Comparison of ENCODE assay signal across 8 mouse cellular contexts in genomic region chr2:71528014-71528713, GRCm38 (mm10). TPM values are rescaled to one million over a fixed set of nuclear protein-coding genes. Genes with fewer than 3 reads are reported as not detected.
A peak's percentile ranks its signal among the peaks of the same experiment; 100 is the strongest.
DNase-seq lines count a peak whose midpoint lies in the region; ATAC-seq lines count a peak whose summit lies in the region.

Dlx1 (plus strand) TSS chr2:71528113.

- no peak for ATAC-seq in heart, embryonic 11.5 days (replicated peaks; ENCODE audit: insufficient number of reproducible peaks, low FRiP score, low TSS enrichment)
- ATAC-seq in forebrain, embryonic 16.5 days = peak; percentile 64
- no peak for ATAC-seq in CD4-positive, CD25-positive, alpha-beta regulatory T cell, adult 4 months

- no peak for DNase-seq in heart, postnatal 14 days
- DNase-seq in ES-CJ7 (ENCODE audit: low read depth, low spot score) = peak; percentile 46
- no peak for DNase-seq in left cerebral cortex, postnatal 36 days (ENCODE audit: low spot score in 2 of 2)
- peak; percentile 54 for DNase-seq in retina, embryonic 14.5 days (ENCODE audit: low spot score)
- DNase-seq in cerebellum, adult 9-10 months = no peak

- H3K4me3 ChIP-seq in heart, embryonic 11.5 days (ENCODE audit: low read depth, low read length) = peak within 1 kb of the TSS; percentile 55
- peak within 1 kb of the TSS; percentile 55 for H3K4me3 ChIP-seq in forebrain, embryonic 16.5 days (replicated peaks; ENCODE audit: low read length)

- no peak within 1 kb of the TSS for H3K27ac ChIP-seq in heart, embryonic 11.5 days (ENCODE audit: low read depth, low read length)
- H3K27ac ChIP-seq in forebrain, embryonic 16.5 days (ENCODE audit: low read length) = peak within 1 kb of the TSS; percentile 97

- H3K4me1 ChIP-seq in heart, embryonic 11.5 days (ENCODE audit: control insufficient read depth, insufficient read depth, low read length) = peaks cover 16% of the 10 kb centered on the region
- H3K4me1 ChIP-seq in forebrain, embryonic 16.5 days (replicated peaks; ENCODE audit: control insufficient read depth, insufficient read depth, low read length) = peaks cover 22% of the 10 kb centered on the region

- peaks cover 95% of the 10 kb centered on the region for H3K27me3 ChIP-seq in heart, embryonic 11.5 days (ENCODE audit: control insufficient read depth, insufficient read depth, low read length)
- peaks cover 49% of the 10 kb centered on the region for H3K27me3 ChIP-seq in forebrain, embryonic 16.5 days (replicated peaks; ENCODE audit: control insufficient read depth, insufficient read depth, low read length)

- intact Hi-C loops in heart, postnatal 14 days (cut with DNase I) = no loop called here
- intact Hi-C loops in left cerebral cortex, postnatal 36 days (cut with DNase I) = loop anchor here (5.0 kb wide), 1 partner anchor 76 kb away; the partner anchor contains the start of gene Metap1d

- no peaks in the 10 kb centered on the region for H3K36me3 ChIP-seq in heart, embryonic 11.5 days (ENCODE audit: control insufficient read depth, insufficient read depth, low read length)
- H3K36me3 ChIP-seq in forebrain, embryonic 16.5 days (ENCODE audit: control insufficient read depth, insufficient read depth) = no peaks in the 10 kb centered on the region

- H3K9me3 ChIP-seq in heart, embryonic 11.5 days (replicated peaks; ENCODE audit: control insufficient read depth, low read length) = no peaks in the 10 kb centered on the region
- no peaks in the 10 kb centered on the region for H3K9me3 ChIP-seq in forebrain, embryonic 16.5 days (ENCODE audit: control insufficient read depth, low read length)

- 2% methylated on average over 26 of the region's 26 CpGs for WGBS in heart, embryonic 11.5 days (ENCODE audit: insufficient replicate concordance)
- under 1% methylated on average over 26 of the region's 26 CpGs for WGBS in forebrain, embryonic 16.5 days

- peak within 1 kb of the TSS; percentile 96 for H3K4me2 ChIP-seq in heart, embryonic 11.5 days
- peak within 1 kb of the TSS; percentile 71 for H3K4me2 ChIP-seq in forebrain, embryonic 16.5 days (ENCODE audit: low read length)

- no peak within 1 kb of the TSS for H3K9ac ChIP-seq in heart, embryonic 11.5 days (ENCODE audit: low read depth, low read length)
- H3K9ac ChIP-seq in forebrain, embryonic 16.5 days (replicated peaks; ENCODE audit: low read depth, low read length) = peak within 1 kb of the TSS; percentile 75

RNA-seq across cellular contexts. Expression of gene Dlx1, which starts in this region (rescaled TPM):
- polyA plus RNA-seq in heart, embryonic 11.5 days (2014; fragmentation: Nextera tagmentation; extraction: Ambion mirVana) = 1.0 and 2.1 TPM in 2 replicates
- under 1 TPM; 0.44 to 0.60 TPM for total RNA-seq in heart, postnatal 14 days (2021)
- polyA plus RNA-seq in forebrain, embryonic 16.5 days (2015; fragmentation: Nextera tagmentation; extraction: Ambion mirVana) = 232 and 239 TPM in 2 replicates
- 10 to 100 TPM; 19.4 to 21.5 TPM for total RNA-seq in left cerebral cortex, postnatal 36 days (2021)
- polyA plus RNA-seq in CD4-positive, CD25-positive, alpha-beta regulatory T cell, adult 4 months (2017; shearing (Covaris generic)) = not detected

Comparison
In these comparisons a context has a peak if more than half of its experiments do, and no peak if none do; other contexts are left out.
1. RNA of gene Dlx1 (total RNA-seq): 19.4 to 21.5 TPM in left cerebral cortex, postnatal 36 days; 0.44 to 0.60 TPM in heart, postnatal 14 days; every median in the first group is over 10 times any median in the second.
2. RNA of gene Dlx1 (polyA plus RNA-seq): 232 to 239 TPM in forebrain, embryonic 16.5 days; 1.0 to 2.1 TPM in heart, embryonic 11.5 days and not detected in CD4-positive, CD25-positive, alpha-beta regulatory T cell, adult 4 months; every median in the first group is over 10 times any median in the second.
3. DNase-seq: peak in ES-CJ7 (single experiment) and retina, embryonic 14.5 days (single experiment); none in heart, postnatal 14 days (0 of 2), left cerebral cortex, postnatal 36 days (0 of 2) and cerebellum, adult 9-10 months (single experiment).